Mouse (Mus musculus) forebrain, embryonic 16.5 days (tissue): ENCODE measurements around the gene Pdgfra. TPM values are rescaled to one million over a fixed set of nuclear protein-coding genes. Genes with fewer than 3 reads are reported as not detected.
A peak's percentile ranks its signal among the peaks of the same experiment; 100 is the strongest.

ENCODE experiments used
- ATAC-seq: fragments of 200-750 bp; cut with Nextera tagmentation; 2 replicates; pipeline ENCODE4 v1.8.0; 2017; ENCODE audit warnings: mild to moderate bottlenecking, moderate library complexity
- H3K27ac ChIP-seq: fragments of 300-500 bp; sonication (generic); 2 replicates; pipeline ENCODE4 v1.5.1; 2014; ENCODE audit warnings: low read length, control low read depth
- H3K27me3 ChIP-seq: fragments of 300-500 bp; sonication (generic); replicated peaks from 2 replicates; pipeline ENCODE4 v1.6.1; 2014; ENCODE audit warnings: low read length; ENCODE audit not compliant: control insufficient read depth, insufficient read depth
- H3K36me3 ChIP-seq: fragments of 300-500 bp; sonication (generic); 2 replicates; pipeline ENCODE4 v1.6.1; 2014; ENCODE audit not compliant: control insufficient read depth, insufficient read depth
- H3K4me1 ChIP-seq: fragments of 300-500 bp; sonication (generic); replicated peaks from 2 replicates; pipeline ENCODE4 v1.6.1; 2014; ENCODE audit warnings: low read length; ENCODE audit not compliant: control insufficient read depth, insufficient read depth
- H3K4me2 ChIP-seq: fragments of 300-500 bp; sonication (generic); 2 replicates; pipeline ENCODE4 v1.6.1; 2014; ENCODE audit warnings: mild to moderate bottlenecking, low read length, control low read depth
- H3K4me3 ChIP-seq: fragments of 300-500 bp; sonication (generic); replicated peaks from 2 replicates; pipeline ENCODE4 v1.5.1; 2014; ENCODE audit warnings: mild to moderate bottlenecking, low read length, control low read depth
- H3K9ac ChIP-seq: fragments of 300-500 bp; sonication (generic); replicated peaks from 2 replicates; pipeline ENCODE4 v1.6.1; 2014; ENCODE audit warnings: low read depth, low read length, control low read depth
- H3K9me3 ChIP-seq: fragments of 300-500 bp; sonication (generic); 2 replicates; pipeline ENCODE4 v1.6.1; 2016; ENCODE audit warnings: low read length; ENCODE audit not compliant: control insufficient read depth
- WGBS: fragments of 180-500 bp; shearing (Covaris S2); extraction: QIAGEN DNeasy Blood & Tissue Kit; methylation state at CpG from one replicate; pipeline ENCODE4 v1.1.7; 2014; 5-methylcytosine and 5-hydroxymethylcytosine counted together
- polyA plus RNA-seq: library from polyadenylated mRNA; unstranded; fragments of >200 nt; fragmentation: Nextera tagmentation; extraction: Ambion mirVana; gene quantifications from 2 replicates; pipeline ENCODE4 v1.2.1, GENCODE M21; 2015

Pdgfra gene
- polyA plus RNA-seq, 1 experiment from 2014 or later = 11.3 TPM

DNA sequence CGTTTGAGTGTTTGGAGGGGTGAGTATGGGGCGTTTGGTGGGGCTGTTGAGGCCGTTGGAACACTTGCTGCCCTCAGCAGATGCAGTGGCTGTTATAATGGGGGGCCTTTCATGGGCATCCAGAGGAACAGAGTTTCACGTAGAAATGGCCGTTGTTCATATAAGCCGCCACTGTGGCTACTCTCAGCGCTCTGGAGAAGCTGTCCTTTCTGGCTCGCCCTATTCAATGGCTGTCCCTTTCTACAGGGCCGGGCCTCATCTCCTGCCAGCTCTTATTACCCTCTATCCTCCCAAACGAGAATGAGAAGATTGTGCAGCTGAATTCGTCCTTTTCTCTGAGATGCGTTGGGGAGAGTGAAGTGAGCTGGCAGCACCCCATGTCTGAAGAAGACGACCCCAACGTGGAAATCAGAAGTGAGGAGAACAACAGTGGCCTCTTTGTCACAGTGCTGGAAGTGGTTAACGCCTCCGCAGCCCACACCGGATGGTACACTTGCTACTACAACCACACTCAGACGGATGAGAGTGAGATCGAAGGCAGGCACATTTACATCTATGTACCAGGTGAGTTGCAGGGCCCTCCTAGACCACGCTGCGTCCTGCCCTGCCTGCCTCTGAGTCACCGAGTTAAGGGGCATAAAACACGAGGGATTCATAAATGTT, 11.3 kb downstream of the Pdgfra start:
- Histone ChIP-seq H3K36me3 (no peaks in the 10 kb centered on the region), H3K4me3 (no peak overlapping the region), H3K27ac (no peak overlapping the region), H3K27me3 (no peaks in the 10 kb centered on the region), H3K9me3 (no peaks in the 10 kb centered on the region), H3K4me2 (no peak overlapping the region), H3K4me1 (no peaks in the 10 kb centered on the region; the same call in 1 of the 2 replicates), H3K9ac (no peak overlapping the region)
- no peak for ATAC-seq
- 69% methylated on average over 23 of the region's 23 CpGs for WGBS

DNA sequence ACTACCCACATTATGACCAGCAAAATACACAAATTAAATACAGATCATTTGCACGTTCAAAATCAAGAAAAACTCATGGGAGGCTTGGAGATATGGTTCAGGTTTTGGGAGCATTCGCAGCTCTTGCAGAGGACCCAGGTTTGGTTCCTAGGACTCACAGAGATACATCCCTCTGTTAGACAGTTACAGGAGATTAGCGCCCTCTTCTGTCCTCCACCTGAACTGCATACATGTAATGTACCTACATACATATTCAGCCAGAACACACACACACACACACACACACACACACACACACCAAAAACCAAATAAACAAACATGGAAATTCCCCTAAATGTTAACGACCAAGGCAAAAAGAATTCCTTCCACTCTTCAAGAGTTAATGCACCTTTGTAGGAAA, 12.6 kb downstream of the Pdgfra start:
- Histone ChIP-seq H3K36me3 (no peaks in the 10 kb centered on the region), H3K4me3 (no peak overlapping the region), H3K4me1 (no peaks in the 10 kb centered on the region; the same call in 1 of the 2 replicates), H3K9me3 (no peaks in the 10 kb centered on the region), H3K27ac (no peak overlapping the region), H3K9ac (no peak overlapping the region), H3K4me2 (no peak overlapping the region), H3K27me3 (no peaks in the 10 kb centered on the region)
- no peak for ATAC-seq
- 79% methylated on average over 4 of the region's 4 CpGs for WGBS

DNA sequence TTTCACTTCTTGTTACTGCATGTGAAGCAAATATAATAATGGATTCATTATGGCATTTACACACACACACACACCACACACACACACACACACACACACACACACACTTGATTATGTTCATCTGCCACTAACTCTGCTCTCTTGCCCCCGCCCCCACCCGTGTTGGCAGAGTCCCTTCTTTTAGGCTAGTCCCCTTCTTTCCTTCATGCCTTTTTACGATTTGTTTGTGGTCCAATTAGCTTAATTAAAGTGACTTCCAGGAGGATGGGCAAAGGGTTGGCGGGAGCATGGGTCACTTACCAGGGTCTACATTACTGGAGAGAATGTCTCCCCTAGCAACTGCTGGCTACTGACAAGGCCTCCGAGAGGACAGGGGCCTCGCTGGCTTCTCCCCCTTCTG, 17.7 kb downstream of the Pdgfra start:
- no peaks in the 10 kb centered on the region for H3K27me3 ChIP-seq
- ATAC-seq = no peak
- H3K36me3 ChIP-seq = no peaks in the 10 kb centered on the region
- H3K4me1 ChIP-seq = no peaks in the 10 kb centered on the region
- H3K9ac ChIP-seq = no peak overlapping the region
- no peak overlapping the region for H3K27ac ChIP-seq
- no peaks in the 10 kb centered on the region for H3K9me3 ChIP-seq
- 47% methylated on average over 6 of the region's 6 CpGs for WGBS
- H3K4me2 ChIP-seq = no peak overlapping the region
- H3K4me3 ChIP-seq = no peak overlapping the region

DNA sequence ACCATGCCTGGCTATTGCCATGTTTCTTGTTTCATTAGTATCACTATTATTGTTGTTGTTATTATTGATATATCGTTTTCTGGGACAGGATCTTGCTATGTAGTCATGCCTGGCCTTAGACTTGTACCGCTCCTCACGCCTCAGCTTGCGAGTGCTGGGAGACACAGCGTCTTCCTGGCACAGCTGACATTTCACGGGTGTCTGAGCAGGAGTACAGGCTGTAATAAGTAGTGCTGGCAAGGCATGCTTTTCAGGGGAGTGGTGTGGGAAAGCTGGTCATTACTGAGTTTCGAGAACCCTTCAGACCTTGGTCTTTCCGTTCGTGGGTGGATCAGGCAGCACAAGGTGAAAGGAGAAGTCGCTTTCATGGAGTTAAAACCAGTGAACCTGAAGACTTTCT, 19.8 kb downstream of the Pdgfra start:
- H3K9ac ChIP-seq = no peak overlapping the region

DNA sequence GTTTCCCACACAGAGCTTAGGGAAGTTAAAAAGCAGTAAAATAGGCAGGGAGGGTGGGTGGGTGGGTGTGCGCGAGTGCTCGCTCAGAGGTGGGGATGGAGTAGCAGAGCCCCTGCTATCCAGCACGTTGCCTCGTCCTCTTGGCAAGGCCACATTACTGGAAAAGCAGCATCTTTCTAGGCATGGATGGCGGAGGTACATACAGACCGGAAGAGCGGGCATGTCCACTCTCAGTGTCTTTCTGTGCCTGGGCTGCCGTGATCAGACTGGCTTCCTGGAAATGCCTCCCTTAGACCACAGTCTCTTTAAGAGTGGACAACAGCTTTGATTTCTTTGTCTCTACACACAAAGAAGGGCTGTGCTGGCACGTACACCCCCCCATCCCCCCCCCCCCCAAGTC, 27.2 kb downstream of the Pdgfra start:
- no peak for ATAC-seq
- no peaks in the 10 kb centered on the region for H3K36me3 ChIP-seq
- H3K9ac ChIP-seq = no peak overlapping the region
- H3K27me3 ChIP-seq = no peaks in the 10 kb centered on the region
- no peak overlapping the region for H3K27ac ChIP-seq
- H3K4me2 ChIP-seq = no peak overlapping the region
- 0 out of 2 replicates have a peak, but pooled peaks cover 2% of the 10 kb centered on the region for H3K4me1 ChIP-seq
- no peak overlapping the region for H3K4me3 ChIP-seq
- H3K9me3 ChIP-seq = no peaks in the 10 kb centered on the region
- WGBS = 73% methylated on average over 10 of the region's 10 CpGs

More for the DNA sequence above, 19.8 kb downstream of the Pdgfra start:
- 55% methylated on average over 10 of the region's 10 CpGs for WGBS
- Histone ChIP-seq H3K4me1 (no peaks in the 10 kb centered on the region), H3K9me3 (no peaks in the 10 kb centered on the region), H3K36me3 (no peaks in the 10 kb centered on the region), H3K4me3 (no peak overlapping the region), H3K27me3 (no peaks in the 10 kb centered on the region), H3K27ac (no peak overlapping the region), H3K4me2 (no peak overlapping the region)
- ATAC-seq = no peak

DNA sequence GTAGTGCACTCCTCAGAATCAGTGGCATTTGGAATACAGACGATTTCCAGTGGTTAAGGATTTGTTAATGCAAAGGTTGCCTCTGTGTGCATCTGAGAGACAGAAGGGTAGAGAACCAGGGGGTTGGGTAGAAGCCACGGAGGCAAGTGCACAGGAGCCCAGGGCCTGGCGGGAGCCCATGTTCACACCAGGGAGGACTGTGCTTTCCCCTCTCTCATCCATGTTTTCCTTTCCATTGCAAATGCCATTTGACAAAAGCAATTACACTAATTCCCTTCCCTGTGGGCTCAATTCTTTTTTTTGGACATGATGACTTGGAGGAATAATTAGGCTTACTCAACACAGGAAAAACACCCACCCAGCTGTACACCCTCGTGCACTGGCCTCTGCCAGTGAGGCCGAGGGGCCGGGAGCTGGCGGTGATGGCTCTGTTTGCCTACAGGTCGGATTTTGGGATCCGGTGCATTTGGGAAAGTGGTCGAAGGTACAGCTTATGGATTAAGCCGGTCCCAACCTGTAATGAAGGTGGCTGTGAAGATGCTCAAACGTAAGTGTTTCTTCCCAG, 27.7 kb downstream of the Pdgfra start:
- Histone ChIP-seq H3K27ac (no peak overlapping the region), H3K4me3 (no peak overlapping the region), H3K9me3 (no peaks in the 10 kb centered on the region), H3K36me3 (no peaks in the 10 kb centered on the region), H3K9ac (no peak overlapping the region), H3K4me1 (0 out of 2 replicates have a peak, but pooled peaks cover 3% of the 10 kb centered on the region), H3K27me3 (no peaks in the 10 kb centered on the region), H3K4me2 (no peak overlapping the region)
- 58% methylated on average over 12 of the region's 12 CpGs for WGBS
- ATAC-seq = peak; percentile 29; the same call in 1 of the 2 replicates

DNA sequence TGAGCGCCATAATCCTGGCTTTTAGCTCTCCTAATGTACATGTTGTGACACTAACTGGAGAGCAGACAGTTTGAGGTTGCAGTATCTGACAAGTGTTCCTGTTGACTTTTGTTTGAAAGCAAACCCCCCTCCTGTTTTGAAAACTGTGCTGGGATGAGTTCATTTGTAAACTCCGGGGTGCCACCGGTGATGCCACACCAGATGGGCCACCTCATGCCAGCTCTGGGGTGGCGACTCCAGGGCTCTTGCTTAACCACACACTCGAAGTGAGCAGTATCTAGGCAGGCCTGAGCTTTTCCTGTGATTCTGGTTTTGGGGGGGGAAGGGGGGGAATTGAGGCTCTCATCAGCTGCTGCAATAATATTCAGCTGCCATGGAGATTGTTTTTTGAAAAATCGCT, 31.6 kb downstream of the Pdgfra start:
- Histone ChIP-seq H3K4me2 (no peak overlapping the region), H3K27ac (no peak overlapping the region), H3K4me1 (0 out of 2 replicates have a peak, but pooled peaks cover 3% of the 10 kb centered on the region), H3K4me3 (no peak overlapping the region), H3K27me3 (no peaks in the 10 kb centered on the region), H3K36me3 (no peaks in the 10 kb centered on the region), H3K9ac (no peak overlapping the region), H3K9me3 (no peaks in the 10 kb centered on the region)
- ATAC-seq = peak; percentile 43; the same call in 1 of the 2 replicates
- WGBS = 52% methylated on average over 6 of the region's 6 CpGs

DNA sequence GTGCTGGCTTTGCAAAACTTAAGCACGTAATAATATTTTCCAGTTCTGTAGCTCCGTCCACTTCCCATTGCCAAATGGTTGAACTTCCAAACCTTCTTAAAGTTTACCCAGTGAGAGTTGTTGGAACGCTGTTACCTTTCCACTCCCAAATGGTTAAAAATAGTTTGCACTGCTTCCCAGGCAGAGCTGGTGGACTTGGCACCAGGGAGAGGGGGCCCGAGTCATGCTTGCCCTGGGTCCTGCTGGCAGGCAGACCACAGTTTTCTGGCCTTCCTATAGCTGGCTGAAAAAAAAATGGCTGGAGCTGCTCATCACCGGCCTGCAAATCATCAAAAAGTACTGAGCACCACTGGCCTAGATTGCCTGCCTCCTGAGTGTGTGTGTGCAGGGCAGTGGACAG, 32.0 kb downstream of the Pdgfra start:
- no peaks in the 10 kb centered on the region for H3K9me3 ChIP-seq
- WGBS = 76% methylated on average over 5 of the region's 5 CpGs
- H3K27me3 ChIP-seq = no peaks in the 10 kb centered on the region
- no peak overlapping the region for H3K4me2 ChIP-seq
- H3K4me3 ChIP-seq = no peak overlapping the region
- H3K36me3 ChIP-seq = no peaks in the 10 kb centered on the region
- H3K4me1 ChIP-seq = 0 out of 2 replicates have a peak, but pooled peaks cover 3% of the 10 kb centered on the region
- H3K9ac ChIP-seq = no peak overlapping the region
- H3K27ac ChIP-seq = no peak overlapping the region
- no peak for ATAC-seq

DNA sequence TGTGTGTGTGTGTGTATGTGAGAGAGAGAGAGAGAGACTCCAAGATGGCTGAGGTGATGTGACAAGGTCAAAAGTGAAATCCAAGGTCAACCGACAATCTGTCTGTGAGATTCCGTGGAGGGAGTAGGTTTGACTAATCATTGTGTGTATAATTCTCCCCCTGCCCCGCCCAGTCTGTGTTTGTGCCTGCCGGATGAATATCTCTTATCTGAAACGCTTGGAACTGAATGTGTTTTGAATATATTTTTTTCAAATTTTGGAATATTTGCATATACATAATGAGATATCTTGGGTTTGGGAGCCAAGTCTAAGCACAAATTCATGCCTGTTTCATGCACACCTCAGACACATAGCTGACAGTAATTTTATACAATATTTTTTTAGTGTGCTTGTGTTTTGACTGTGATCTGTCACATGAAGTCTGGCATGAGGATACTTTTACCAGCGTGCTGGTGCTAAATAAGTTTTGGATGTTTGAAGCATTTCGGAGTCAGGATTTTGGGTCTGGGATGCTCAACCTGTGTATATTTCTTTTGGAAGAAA, 32.7 kb downstream of the Pdgfra start:
- Histone ChIP-seq H3K36me3 (no peaks in the 10 kb centered on the region), H3K4me2 (no peak overlapping the region), H3K9me3 (no peaks in the 10 kb centered on the region), H3K4me1 (0 out of 2 replicates have a peak, but pooled peaks cover 3% of the 10 kb centered on the region), H3K9ac (no peak overlapping the region), H3K27ac (no peak overlapping the region), H3K4me3 (no peak overlapping the region), H3K27me3 (no peaks in the 10 kb centered on the region)
- ATAC-seq = peak; percentile 84
- WGBS = 63% methylated on average over 7 of the region's 7 CpGs
